Mouse (Mus musculus): ENCODE data around the gene Lpp. TPM values are rescaled to one million over a fixed set of nuclear protein-coding genes. Genes with fewer than 3 reads are reported as not detected.

The Lpp gene
- polyA plus RNA-seq, 1 experiment, result 256 TPM

DNA sequence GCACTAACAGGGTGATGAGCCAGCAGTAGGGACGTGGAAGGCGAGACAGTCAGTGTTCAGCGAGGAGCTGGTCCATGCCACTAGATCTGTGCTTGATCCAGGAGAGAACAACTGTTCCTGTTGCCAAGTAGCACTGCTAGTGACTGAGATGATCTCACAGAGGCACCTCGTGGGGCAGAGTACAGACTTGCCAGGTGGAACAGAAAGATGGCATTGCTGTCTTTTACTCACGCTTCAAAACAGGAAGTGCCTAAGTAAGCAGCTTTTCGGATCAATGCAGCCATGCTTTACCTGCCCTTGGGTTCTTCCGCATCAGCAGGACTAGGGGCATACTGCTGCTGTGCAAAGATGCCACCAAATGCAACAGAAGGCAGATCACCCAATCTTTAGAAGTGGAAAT lies 467.1 kb downstream of the Lpp start:
- 0 out of 2 replicates have a peak, but pooled peaks cover 3% of the 10 kb centered on the region for H3K4me1 ChIP-seq (ENCODE audit: control insufficient read depth, insufficient read depth, low read length)
- no peak overlapping the region for H3K27ac ChIP-seq (ENCODE audit: insufficient read depth, low read length)
- TF ChIP-seq CTCF (IDR thresholded peaks at IDR 0.05; ENCODE audit: borderline replicate concordance, insufficient read depth, low read length), result no peak
- TF ChIP-seq POLR2A (IDR thresholded peaks at IDR 0.05; ENCODE audit: low read depth, low read length), result no peak
- H3K4me3 ChIP-seq (ENCODE audit: insufficient read depth, low read length), result no peak overlapping the region

DNA sequence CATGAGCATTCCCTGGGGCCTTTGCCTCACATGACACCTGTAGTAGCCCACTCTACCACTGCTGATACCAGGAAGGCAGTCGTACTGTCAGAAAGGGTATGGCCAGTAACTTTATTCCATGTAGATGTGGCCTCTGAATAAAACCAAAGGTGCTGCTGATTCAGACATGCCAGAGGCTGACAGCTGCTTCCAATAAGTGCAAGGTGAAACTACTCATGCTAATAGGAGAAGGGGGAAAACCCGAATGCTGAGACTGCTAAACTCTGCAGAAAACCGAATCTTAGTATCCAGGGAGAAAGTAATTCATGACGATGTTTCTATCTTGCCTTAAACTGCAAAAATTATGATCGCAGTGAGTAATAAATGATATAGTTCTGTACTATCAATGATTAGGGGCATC lies 468.1 kb downstream of the Lpp start:
- H3K4me3 ChIP-seq (ENCODE audit: insufficient read depth, low read length), result no peak overlapping the region
- 0 out of 2 replicates have a peak, but pooled peaks cover 3% of the 10 kb centered on the region for H3K4me1 ChIP-seq (ENCODE audit: control insufficient read depth, insufficient read depth, low read length)
- TF ChIP-seq POLR2A (IDR thresholded peaks at IDR 0.05; ENCODE audit: low read depth, low read length) (no peak), CTCF (IDR thresholded peaks at IDR 0.05; ENCODE audit: borderline replicate concordance, insufficient read depth, low read length) (no peak)
- H3K27ac ChIP-seq (ENCODE audit: insufficient read depth, low read length), result no peak overlapping the region

DNA sequence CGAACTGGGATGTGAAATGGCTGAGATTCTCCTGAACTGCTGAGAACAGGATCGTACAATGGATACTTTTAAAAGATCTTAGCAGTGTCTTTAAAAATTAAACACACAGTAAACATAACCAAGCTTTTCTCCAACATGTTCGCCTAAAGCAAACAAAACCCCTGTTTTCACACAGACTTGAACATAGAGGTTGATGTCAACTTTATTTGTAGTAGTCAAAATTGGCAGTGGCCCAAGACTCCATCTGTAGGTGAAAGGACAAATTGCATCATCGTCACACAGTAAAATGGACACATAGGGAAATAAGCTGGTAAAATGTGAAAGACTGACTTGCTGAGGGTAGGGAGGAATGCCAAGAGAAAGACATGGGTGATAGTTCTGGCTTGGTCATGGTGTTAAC lies 480.9 kb downstream of the Lpp start:
- no peak for TF ChIP-seq CTCF (IDR thresholded peaks at IDR 0.05; ENCODE audit: borderline replicate concordance, insufficient read depth, low read length)
- H3K27ac ChIP-seq (ENCODE audit: insufficient read depth, low read length), result no peak overlapping the region
- H3K4me1 ChIP-seq (ENCODE audit: control insufficient read depth, insufficient read depth, low read length), result no peaks in the 10 kb centered on the region; the same call in 1 of the 2 replicates
- no peak overlapping the region for H3K4me3 ChIP-seq (ENCODE audit: insufficient read depth, low read length)

DNA sequence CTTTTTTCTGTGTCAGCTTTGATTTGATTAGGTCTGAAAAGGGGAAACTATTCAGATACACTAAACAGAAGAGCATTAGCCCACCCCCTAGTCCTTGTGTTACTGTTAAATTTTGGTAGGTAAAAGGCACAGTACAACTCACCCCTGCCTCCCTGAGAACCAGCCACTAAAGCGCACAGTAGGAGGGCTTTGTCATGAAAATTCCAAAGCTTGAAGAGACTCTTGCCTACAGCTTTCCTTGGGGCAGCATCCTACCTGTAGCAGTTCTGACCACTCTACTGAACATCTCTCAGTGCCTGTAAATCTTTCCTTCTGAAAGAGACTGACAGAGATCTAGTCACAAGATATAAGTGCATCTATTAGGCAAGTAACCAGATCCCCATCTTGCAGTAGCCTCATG lies 482.4 kb downstream of the Lpp start:
- Histone ChIP-seq H3K27ac (ENCODE audit: insufficient read depth, low read length) (no peak overlapping the region), H3K4me1 (ENCODE audit: control insufficient read depth, insufficient read depth, low read length) (peaks cover 1% of the 10 kb centered on the region), H3K4me3 (ENCODE audit: insufficient read depth, low read length) (no peak overlapping the region)
- TF ChIP-seq CTCF (IDR thresholded peaks at IDR 0.05; ENCODE audit: borderline replicate concordance, insufficient read depth, low read length), result no peak
- TF ChIP-seq POLR2A (IDR thresholded peaks at IDR 0.05; ENCODE audit: low read depth, low read length), result no peak

DNA sequence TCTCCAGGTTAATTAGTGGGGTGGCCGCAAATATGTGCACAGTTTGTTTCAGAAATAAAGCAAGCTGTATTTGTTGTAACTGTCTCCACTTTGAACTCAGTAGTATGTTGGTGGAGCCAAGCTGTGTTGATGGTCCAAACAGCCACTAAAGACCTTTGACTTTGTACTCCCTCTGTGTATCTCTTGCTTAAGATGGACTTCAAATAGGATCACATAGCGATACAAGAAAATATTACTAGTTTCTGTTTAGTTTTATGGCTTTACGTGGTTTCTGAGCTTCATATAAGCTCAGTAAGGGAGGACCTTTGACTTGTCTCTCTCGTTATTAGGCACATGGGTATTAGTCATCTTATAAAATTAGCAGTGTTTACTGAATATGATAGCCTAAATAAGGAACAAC lies 485.7 kb downstream of the Lpp start:
- TF ChIP-seq POLR2A (IDR thresholded peaks at IDR 0.05; ENCODE audit: low read depth, low read length), result no peak
- no peak for TF ChIP-seq CTCF (IDR thresholded peaks at IDR 0.05; ENCODE audit: borderline replicate concordance, insufficient read depth, low read length)
- Histone ChIP-seq H3K4me3 (ENCODE audit: insufficient read depth, low read length) (no peak overlapping the region), H3K27ac (ENCODE audit: insufficient read depth, low read length) (no peak overlapping the region)

DNA sequence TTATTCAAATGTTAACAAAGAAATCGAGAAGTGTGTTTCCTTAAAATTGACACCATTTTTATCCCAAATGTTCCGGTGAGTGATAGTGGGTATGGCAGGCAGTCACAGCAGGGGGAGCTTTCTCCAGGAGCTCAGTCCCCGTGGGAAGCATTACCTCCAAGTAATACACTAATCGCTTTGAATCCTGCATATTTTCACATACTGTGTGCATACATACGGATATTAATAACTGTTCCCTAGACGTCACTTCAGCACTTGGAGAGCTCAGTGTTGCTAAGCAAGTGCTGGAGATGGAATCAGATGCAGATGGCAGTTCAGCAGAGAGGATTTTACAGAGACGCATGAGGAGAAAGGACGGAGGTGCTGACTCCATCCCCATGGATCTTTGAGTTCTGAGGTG lies 487.4 kb downstream of the Lpp start:
- no peak for TF ChIP-seq POLR2A (IDR thresholded peaks at IDR 0.05; ENCODE audit: low read depth, low read length)
- TF ChIP-seq CTCF (IDR thresholded peaks at IDR 0.05; ENCODE audit: borderline replicate concordance, insufficient read depth, low read length), result no peak
- Histone ChIP-seq H3K4me1 (ENCODE audit: control insufficient read depth, insufficient read depth, low read length) (peaks cover 7% of the 10 kb centered on the region), H3K4me3 (ENCODE audit: insufficient read depth, low read length) (no peak overlapping the region), H3K27ac (ENCODE audit: insufficient read depth, low read length) (no peak overlapping the region)

More for the DNA sequence above, 485.7 kb downstream of the Lpp start:
- H3K4me1 ChIP-seq (ENCODE audit: control insufficient read depth, insufficient read depth, low read length), result peaks cover 5% of the 10 kb centered on the region

DNA sequence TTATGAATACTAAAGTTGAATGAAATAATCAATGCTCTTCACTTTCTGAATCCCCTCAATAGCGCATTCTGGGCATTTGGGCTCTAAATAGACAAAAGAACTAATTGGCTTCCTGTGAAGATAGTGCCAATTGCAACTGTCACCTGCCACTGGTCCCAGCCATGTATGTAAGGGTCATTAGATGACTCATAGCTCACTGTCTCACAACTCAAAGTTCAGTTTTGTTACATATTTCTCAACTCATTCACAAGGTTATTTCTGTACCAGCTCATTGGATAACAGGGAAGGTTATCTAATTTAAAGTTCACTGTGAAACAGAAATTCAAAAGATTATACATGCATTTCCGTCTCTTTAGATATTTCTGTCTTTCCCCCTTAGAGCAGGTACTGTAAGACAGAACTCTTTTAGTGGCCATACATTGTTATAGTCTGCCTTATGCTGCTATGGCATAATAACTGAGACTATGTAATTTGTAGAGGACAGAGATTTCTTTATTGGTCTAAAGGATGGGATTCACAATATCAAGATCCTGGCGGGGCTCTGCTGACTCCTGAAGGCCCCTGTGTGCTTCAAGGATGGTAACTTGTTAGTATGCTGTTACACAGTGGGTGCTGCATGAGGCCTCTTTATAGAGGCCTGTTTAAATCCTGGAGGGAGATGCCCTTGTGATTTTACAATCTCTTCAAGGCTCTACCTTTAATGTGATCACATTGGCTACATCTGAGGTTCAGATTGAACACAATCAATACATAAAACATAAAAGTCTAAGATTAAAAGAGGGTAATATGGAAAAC lies 488.9 kb downstream of the Lpp start:
- Histone ChIP-seq H3K4me1 (ENCODE audit: control insufficient read depth, insufficient read depth, low read length) (peaks cover 17% of the 10 kb centered on the region), H3K27ac (ENCODE audit: insufficient read depth, low read length) (no peak overlapping the region), H3K4me3 (ENCODE audit: insufficient read depth, low read length) (no peak overlapping the region)
- no peak for TF ChIP-seq CTCF (IDR thresholded peaks at IDR 0.05; ENCODE audit: borderline replicate concordance, insufficient read depth, low read length)
- TF ChIP-seq POLR2A (IDR thresholded peaks at IDR 0.05; ENCODE audit: low read depth, low read length), result no peak

DNA sequence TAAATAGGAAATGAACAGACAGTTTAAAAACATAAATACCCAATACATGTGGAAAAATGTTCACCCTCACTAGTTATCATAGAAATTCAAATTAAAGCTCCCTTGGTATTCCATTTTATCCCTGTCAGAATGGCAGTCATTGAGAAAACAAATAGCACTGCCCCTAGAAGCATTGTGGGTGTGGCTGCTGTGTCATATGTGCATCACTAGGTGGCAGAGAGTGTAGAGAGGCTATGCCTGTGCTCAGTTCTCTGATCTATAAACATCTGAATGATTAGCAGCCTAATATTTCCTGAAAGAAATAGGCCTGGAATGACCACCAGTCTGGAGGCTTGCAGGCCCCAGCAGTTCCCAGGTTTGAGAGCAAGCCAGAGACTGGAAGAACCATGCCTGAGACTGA lies 490.7 kb downstream of the Lpp start:
- Histone ChIP-seq H3K4me1 (ENCODE audit: control insufficient read depth, insufficient read depth, low read length) (peaks cover 20% of the 10 kb centered on the region), H3K4me3 (ENCODE audit: insufficient read depth, low read length) (no peak overlapping the region), H3K27ac (ENCODE audit: insufficient read depth, low read length) (no peak overlapping the region)
- no peak for TF ChIP-seq CTCF (IDR thresholded peaks at IDR 0.05; ENCODE audit: borderline replicate concordance, insufficient read depth, low read length)
- TF ChIP-seq POLR2A (IDR thresholded peaks at IDR 0.05; ENCODE audit: low read depth, low read length), result no peak

DNA sequence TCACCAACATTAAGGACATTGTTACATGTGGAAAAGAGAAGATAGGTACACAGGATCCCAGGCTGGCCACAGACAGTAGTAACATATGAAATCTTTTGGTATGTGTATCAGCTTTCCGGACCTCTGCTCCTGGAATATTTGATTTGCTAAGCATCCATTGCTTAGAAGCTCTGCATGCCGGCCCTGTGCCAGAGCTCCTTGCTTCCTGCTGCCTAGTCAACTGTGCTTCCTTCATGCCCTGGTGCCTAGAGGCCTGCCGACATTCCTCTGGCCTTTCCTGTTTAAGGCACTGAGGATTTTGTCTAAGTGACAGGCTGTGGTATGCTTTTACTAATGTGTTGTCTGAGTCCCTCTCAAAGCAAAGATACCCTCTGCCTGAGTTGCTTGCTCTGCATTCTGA lies 493.0 kb downstream of the Lpp start:
- peaks cover 16% of the 10 kb centered on the region for H3K4me1 ChIP-seq (ENCODE audit: control insufficient read depth, insufficient read depth, low read length)
- no peak for TF ChIP-seq CTCF (IDR thresholded peaks at IDR 0.05; ENCODE audit: borderline replicate concordance, insufficient read depth, low read length)
- no peak for TF ChIP-seq POLR2A (IDR thresholded peaks at IDR 0.05; ENCODE audit: low read depth, low read length)
- no peak overlapping the region for H3K4me3 ChIP-seq (ENCODE audit: insufficient read depth, low read length)
- H3K27ac ChIP-seq (ENCODE audit: insufficient read depth, low read length), result peak overlapping the region; percentile 38

DNA sequence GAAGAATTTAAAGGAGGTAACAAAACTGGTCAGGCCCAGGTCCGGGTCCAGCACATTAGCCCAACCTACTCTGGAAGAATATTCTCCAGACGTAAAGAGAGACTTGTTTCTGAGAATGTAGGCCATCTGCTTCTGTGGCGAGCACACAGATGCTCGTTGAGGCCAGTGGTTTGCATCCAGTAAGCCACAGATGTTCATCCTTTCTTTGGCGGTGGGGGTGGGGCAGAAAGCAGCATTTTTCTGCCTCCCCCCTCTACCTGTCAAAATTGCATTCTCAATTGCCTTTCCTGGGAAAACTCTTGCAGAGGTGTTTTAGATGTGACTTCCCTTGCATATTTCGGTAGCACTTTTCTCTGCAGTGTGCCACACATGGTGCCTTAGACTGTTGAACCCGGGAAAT lies 493.6 kb downstream of the Lpp start:
- no peak overlapping the region for H3K4me3 ChIP-seq (ENCODE audit: insufficient read depth, low read length)

More for the DNA sequence above, 493.6 kb downstream of the Lpp start:
- H3K27ac ChIP-seq (ENCODE audit: insufficient read depth, low read length), result peak overlapping the region; percentile 38; the same call in 1 of the 2 replicates
- no peak for TF ChIP-seq CTCF (IDR thresholded peaks at IDR 0.05; ENCODE audit: borderline replicate concordance, insufficient read depth, low read length)
- no peak for TF ChIP-seq POLR2A (IDR thresholded peaks at IDR 0.05; ENCODE audit: low read depth, low read length)
- peaks cover 16% of the 10 kb centered on the region for H3K4me1 ChIP-seq (ENCODE audit: control insufficient read depth, insufficient read depth, low read length)
